Mouse (Mus musculus): ENCODE measurements around the gene Pgc.

DNA sequence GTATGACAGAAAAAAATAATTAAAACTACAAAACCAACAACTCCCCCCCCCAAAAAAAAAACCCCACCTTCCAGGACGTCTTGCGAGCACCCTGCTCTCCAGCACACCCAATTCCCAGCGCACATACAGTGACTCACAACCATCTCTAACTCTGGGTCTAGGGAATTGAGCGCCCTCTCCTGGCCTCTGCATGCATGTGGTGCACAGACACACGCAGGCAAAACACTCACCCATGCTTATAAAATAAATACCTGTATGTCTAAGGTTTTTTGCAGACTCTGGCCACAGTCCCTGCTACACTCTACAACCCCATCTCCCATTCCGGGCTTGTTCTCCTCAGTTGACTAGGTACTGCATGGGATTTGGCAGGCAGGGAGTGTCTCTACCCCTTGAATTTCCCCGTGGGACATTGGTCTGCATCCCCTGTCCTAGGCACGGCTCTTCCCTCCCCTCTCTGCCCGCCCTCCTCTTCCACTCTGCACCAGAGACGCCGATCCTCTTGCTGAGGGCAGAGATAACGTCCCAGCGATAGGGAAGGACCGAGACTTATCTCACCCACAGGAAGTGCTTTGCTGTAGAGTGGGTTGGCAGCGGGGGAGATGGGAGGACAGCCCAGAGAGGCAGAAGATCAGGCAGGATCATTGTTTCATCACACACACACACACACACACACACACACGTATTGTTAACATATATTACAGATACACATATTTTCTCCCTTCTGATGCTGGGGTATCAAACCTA, 16.5 kb downstream of the Pgc start:
- TF ChIP-seq CTCF (IDR thresholded peaks at IDR 0.05; ENCODE audit: borderline replicate concordance, control insufficient read depth, extremely low read depth, insufficient read depth, low read length, poor library complexity) = no peak
- TF ChIP-seq POLR2A (IDR thresholded peaks at IDR 0.05; ENCODE audit: control insufficient read depth, extremely low read depth, insufficient read depth, low read length, poor library complexity) = no peak

Data from thymus, adult 2 months (tissue).